Mouse (Mus musculus) liver, postnatal 0 days (tissue): ENCODE measurements at regions not wholly inside any gene's neighbourhood (a gene's known extent, or its start where the extent isn't known, plus 50 kb on each side); places are given as distances from the start of the nearest gene placed in this dataset.

Experiments
- CTCF ChIP-seq: sonication (generic); IDR thresholded peaks from 2 replicates; pipeline ENCODE4 v1.5.1; 2016; ENCODE audit warnings: antibody characterized with exemption, low read depth
- EP300 ChIP-seq: IDR thresholded peaks from 2 replicates; pipeline ENCODE4 v1.6.1; 2016; ENCODE audit warnings: antibody characterized with exemption, low read depth, mild to moderate bottlenecking

- TF ChIP-seq CTCF, result no peak
- no peak for TF ChIP-seq EP300
These were observed 271.5 kb downstream of the Med10 start for GRCm38 (mm10) chr13:70073655-70074054.
